Mouse (Mus musculus): Measurements from ENCODE around the gene Olfr862.

Olfr862 gene

DNA sequence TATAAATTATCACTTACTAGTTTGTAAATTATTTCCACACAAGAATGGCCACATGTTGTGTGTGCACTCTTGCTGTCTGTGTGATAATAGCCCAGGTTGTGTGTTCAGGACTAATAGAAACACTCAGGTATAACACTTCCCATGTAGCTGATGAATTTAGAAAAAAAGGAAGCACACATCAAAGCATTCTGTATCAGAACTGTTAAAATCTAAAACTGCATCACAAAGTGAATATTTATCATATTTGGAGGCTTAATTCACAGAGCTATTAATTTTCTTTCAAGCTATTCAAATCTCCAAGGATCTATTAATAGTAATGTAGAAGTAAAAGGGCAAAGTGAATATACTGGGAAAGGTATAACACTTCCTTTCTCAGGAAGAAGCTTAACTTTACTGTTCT, at the start of gene Olfr862:
Gene Olfr862 (minus strand): TSS at position 101 of the 400 bp plus-strand sequence.
- DNase-seq: no peak

GRCm38 (mm10) chr9:19916565-19916964, 28.8 kb upstream of the Olfr862 start, which contains the start of gene Olfr77:
Olfr77 (plus strand) TSS chr9:19916865.
- no peak for DNase-seq

GRCm38 (mm10) chr9:19911170-19911569, 23.4 kb upstream of the Olfr862 start:
- no peak for DNase-seq

- no peak for DNase-seq
Measured at GRCm38 (mm10) chr9:19849647-19850046, 38.2 kb downstream of the Olfr862 start, which contains the start of gene Olfr860. Olfr860 (minus strand) TSS chr9:19849747.
